Mouse (Mus musculus): Measurements from ENCODE around the gene Dock3.
"Not testable (repeated sequence)": the region's sequence is repeated elsewhere in the genome, so short reads cannot be mapped to it uniquely, and the experiment has no call there.

The Dock3 gene

GRCm38 (mm10) chr9:107259571-107259970 lies 27.9 kb upstream of the Dock3 start:
- no peak for DNase-seq (ENCODE audit: low spot score in 2 of 2)

GRCm38 (mm10) chr9:107255596-107255995 lies 23.9 kb upstream of the Dock3 start:
- DNase-seq (ENCODE audit: low spot score in 2 of 2) = no peak

- DNase-seq (ENCODE audit: low spot score in 2 of 2) = no peak
These were observed 23.2 kb upstream of the Dock3 start for GRCm38 (mm10) chr9:107254925-107255324.

- no peak for DNase-seq (ENCODE audit: low spot score in 2 of 2)
These were observed 22.8 kb upstream of the Dock3 start for GRCm38 (mm10) chr9:107254476-107254875.

GRCm38 (mm10) chr9:107252164-107252563 lies 20.5 kb upstream of the Dock3 start:
- DNase-seq (ENCODE audit: low spot score in 2 of 2) = no peak

GRCm38 (mm10) chr9:107250416-107251337 lies 19.0 kb upstream of the Dock3 start:
- DNase-seq (ENCODE audit: low spot score in 2 of 2) = no peak

GRCm38 (mm10) chr9:107249154-107249553 lies 17.4 kb upstream of the Dock3 start:
- DNase-seq (ENCODE audit: low spot score in 2 of 2) = no peak

- no peak for DNase-seq (ENCODE audit: low spot score in 2 of 2)
These were observed 14.5 kb upstream of the Dock3 start for GRCm38 (mm10) chr9:107246170-107246569.

- no peak for DNase-seq (ENCODE audit: low spot score in 2 of 2)
These were observed 13.6 kb upstream of the Dock3 start for GRCm38 (mm10) chr9:107245311-107245710.

- DNase-seq (ENCODE audit: low spot score in 2 of 2) = no peak
These were observed 4.4 kb upstream of the Dock3 start for GRCm38 (mm10) chr9:107236151-107236550.

GRCm38 (mm10) chr9:107235261-107235660 lies 3.6 kb upstream of the Dock3 start:
- no peak for DNase-seq (ENCODE audit: low spot score in 2 of 2)

GRCm38 (mm10) chr9:107232140-107232539 lies 431 bp upstream of the Dock3 start:
- no peak for DNase-seq (ENCODE audit: low spot score in 2 of 2)

- no peak for DNase-seq (ENCODE audit: low spot score in 2 of 2)
These were observed 644 bp downstream of the Dock3 start for GRCm38 (mm10) chr9:107230991-107231538.

- no peak for DNase-seq (ENCODE audit: low spot score in 2 of 2)
These were observed 7.1 kb downstream of the Dock3 start for GRCm38 (mm10) chr9:107224597-107224996.

GRCm38 (mm10) chr9:107174831-107175230 lies 56.9 kb downstream of the Dock3 start:
- not testable (repeated sequence) for DNase-seq (ENCODE audit: low spot score in 2 of 2)

- no peak for DNase-seq (ENCODE audit: low spot score in 2 of 2)
These were observed 65.9 kb downstream of the Dock3 start for GRCm38 (mm10) chr9:107165792-107166191.

- no peak for DNase-seq (ENCODE audit: low spot score in 2 of 2)
These were observed 66.9 kb downstream of the Dock3 start for GRCm38 (mm10) chr9:107164825-107165224.

- not testable (repeated sequence) for DNase-seq (ENCODE audit: low spot score in 2 of 2)
These were observed 75.3 kb downstream of the Dock3 start for GRCm38 (mm10) chr9:107156388-107156787.

GRCm38 (mm10) chr9:107112791-107113190 lies 118.9 kb downstream of the Dock3 start:
- DNase-seq (ENCODE audit: low spot score in 2 of 2) = no peak

GRCm38 (mm10) chr9:107112056-107112455 lies 119.7 kb downstream of the Dock3 start:
- DNase-seq (ENCODE audit: low spot score in 2 of 2) = no peak

GRCm38 (mm10) chr9:107099487-107099886 lies 132.2 kb downstream of the Dock3 start:
- no peak for DNase-seq (ENCODE audit: low spot score in 2 of 2)

GRCm38 (mm10) chr9:107089451-107089850 lies 142.3 kb downstream of the Dock3 start:
- not testable (repeated sequence) for DNase-seq (ENCODE audit: low spot score in 2 of 2)

- no peak for DNase-seq (ENCODE audit: low spot score in 2 of 2)
These were observed 144.2 kb downstream of the Dock3 start for GRCm38 (mm10) chr9:107087531-107087930.

Data from spleen, postnatal 14 days (tissue).